Mouse (Mus musculus): ENCODE measurements at regions not wholly inside any gene's neighbourhood (a gene's known extent, or its start where the extent isn't known, plus 50 kb on each side); places are given as distances from the start of the nearest gene placed in this dataset.
A peak's percentile ranks its signal among the peaks of the same experiment; 100 is the strongest.

DNA sequence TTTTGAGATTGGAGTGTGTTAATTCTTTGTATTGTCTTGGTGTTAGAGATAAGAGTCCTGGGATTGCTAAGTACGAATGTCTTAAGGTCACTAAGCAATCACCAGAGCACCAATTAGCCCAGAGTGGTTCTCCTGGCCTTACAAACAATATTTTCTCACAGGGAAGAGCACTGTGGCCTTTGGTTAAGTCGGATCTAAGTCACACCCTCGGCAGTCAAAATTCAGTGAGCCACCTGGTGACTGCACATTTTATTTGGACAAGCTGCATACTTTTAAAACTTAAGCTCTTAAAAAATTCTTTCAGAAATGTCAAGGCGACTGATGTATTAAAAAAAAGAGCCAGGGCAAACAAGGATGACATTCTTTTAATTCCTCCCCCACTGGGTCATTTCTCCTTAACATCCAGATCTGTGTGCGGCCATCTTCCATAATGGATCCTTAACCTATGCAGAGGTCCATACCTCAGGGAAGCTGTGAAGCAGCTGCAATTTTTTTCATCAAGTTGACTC, 60.9 kb upstream of the Foxa2 start:
- intact Hi-C loops (cut with DNase I), result no loop called here

DNA sequence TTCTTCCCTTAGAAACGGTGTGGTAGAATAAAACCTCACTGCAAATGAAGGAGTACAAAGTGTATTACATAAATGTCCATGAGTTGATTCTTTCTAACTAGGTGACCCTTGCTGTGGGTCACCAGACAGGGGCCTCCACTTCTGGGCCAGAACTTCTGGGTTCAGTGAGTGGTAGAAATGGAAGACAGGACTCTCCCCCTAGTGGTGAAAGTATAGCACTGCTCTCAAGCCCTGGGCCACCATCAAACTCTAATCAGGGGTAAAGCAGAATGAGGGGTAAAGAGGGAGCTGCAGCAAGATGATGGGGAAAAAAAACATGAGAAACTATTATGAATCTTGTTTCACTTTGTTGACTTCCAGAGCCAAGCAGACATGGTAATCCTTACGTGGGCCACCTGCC, 63.4 kb upstream of the Foxa2 start:
- intact Hi-C loops (cut with DNase I), result no loop called here
- DNase-seq (ENCODE audit: extremely low spot score in 1 of 2, low spot score in 2 of 2), result no peak

More for the DNA sequence above, 60.9 kb upstream of the Foxa2 start:
- DNase-seq (ENCODE audit: extremely low spot score in 1 of 2, low spot score in 2 of 2), result no peak

DNA sequence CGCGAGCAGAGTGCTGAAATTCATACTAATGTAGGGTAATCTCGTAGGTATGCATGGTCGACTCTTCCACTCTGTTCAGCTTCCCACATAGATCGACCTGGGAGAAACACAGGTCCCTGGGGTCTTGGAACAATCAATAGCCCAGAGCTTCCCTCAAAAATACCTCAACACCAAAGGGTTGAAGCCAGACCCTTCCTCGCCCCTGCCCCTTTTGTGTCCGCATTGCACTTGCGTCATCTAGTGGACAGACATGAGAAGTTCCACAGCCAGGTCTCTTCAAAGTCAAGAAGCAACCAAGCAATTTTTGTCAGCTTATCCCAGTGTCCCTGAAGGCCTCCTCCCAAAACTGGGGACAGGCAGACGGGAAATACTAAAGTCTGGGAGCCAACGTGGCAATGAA, 65.1 kb upstream of the Foxa2 start:
- DNase-seq (ENCODE audit: extremely low spot score in 1 of 2, low spot score in 2 of 2), result no peak
- intact Hi-C loops (cut with DNase I), result loop anchor here (2.0 kb wide), 1 partner anchor 303 kb away; no protein-coding TSS in a partner anchor

DNA sequence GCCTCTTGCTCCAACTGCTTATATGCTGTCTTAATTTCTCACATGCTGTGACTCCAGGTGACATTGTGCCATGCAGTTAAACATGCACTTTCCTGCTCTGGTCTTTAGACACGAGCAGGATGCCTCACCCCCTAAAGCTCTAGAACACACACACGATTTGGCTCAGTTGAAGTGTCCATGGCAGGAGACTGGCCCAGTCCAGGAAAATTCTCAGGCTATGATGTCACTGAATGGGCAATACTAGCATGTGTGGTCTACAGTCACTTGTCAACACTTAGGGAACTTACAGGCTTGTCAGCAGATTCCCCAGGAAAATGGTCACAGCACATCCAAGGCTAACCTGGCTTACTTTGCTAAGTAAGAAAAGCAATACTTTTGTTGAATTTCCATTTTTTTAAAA, 66.4 kb upstream of the Foxa2 start:
- DNase-seq (ENCODE audit: extremely low spot score in 1 of 2, low spot score in 2 of 2), result no peak
- intact Hi-C loops (cut with DNase I), result loop anchor here (2.0 kb wide), 1 partner anchor 304 kb away; no protein-coding TSS in a partner anchor

DNA sequence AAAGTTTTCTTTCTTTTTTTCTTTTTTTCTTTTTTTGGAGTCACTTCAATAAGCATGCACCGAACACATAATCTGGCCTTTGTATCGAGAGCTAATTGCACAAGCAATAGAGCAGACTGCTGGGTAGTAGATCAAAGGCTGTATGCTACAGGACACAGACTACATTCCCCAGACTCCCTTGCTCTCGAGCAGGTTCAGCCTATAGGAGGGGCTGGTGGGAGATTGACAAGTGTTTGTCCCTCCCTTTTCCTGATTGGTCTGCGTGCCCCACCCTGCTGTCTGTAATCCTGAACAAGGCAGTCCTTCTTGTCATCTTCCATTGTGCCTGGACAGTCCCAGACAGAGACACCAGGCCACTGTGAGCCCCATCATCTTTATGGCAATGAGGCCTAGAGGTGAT, 67.8 kb upstream of the Foxa2 start:
- intact Hi-C loops (cut with DNase I), result no loop called here
- no peak for DNase-seq (ENCODE audit: extremely low spot score in 1 of 2, low spot score in 2 of 2)

DNA sequence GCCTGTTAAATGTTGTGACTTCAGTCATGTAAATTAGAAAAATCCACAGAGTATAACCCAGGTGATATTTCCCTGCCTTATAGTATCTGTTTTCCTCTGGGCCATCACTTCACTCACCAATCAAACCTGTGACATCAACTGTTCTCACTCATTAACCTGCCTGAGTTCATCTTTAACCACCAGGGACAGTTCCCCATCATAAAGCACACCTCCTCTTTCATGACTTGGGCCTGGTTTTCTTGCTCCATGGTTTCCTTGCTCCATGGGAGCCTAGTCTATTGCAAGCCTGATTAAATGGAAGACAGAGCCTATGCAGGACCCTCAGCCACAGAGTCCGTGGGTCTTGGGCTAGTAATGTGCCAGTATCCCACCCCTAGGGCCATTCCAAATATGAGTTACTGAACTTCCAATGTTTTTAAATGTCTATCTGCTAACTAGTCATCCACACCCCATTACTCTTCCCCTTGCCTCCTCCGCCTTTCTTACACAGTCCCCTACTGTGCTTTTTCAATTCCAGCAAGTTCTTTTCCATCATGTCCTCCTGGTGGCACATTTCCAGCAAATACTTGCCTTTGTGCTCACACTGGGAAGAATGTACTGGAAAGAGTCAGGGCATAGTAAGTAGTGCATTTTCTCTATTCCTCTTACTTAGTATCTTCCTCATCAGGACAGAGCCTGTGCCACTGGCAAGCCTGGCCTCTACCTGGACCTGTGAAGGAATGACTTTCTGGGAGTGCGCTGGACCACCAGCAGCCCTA, 69.4 kb upstream of the Foxa2 start:
- intact Hi-C loops (cut with DNase I), result no loop called here
- DNase-seq (ENCODE audit: extremely low spot score in 1 of 2, low spot score in 2 of 2), result no peak

DNA sequence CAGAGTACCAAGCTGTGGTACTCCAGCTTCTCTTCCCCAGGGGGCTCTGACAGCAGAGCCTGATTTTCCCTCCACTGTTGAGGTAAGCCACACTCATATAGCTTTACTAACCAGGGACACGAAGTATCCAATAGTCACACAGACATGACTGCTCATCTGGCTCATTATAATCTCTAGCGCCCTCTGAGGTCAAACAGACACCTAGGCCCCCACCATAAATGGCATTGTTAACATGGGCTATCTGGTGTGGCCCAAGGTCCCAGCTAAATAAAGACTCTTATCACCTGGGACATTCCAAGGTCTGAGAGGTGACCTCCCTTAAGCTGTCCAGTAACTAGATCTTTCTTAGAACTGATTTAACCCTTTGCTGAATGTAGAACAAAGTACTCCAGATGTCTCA, 70.7 kb upstream of the Foxa2 start:
- no peak for DNase-seq (ENCODE audit: extremely low spot score in 1 of 2, low spot score in 2 of 2)
- intact Hi-C loops (cut with DNase I), result no loop called here

DNA sequence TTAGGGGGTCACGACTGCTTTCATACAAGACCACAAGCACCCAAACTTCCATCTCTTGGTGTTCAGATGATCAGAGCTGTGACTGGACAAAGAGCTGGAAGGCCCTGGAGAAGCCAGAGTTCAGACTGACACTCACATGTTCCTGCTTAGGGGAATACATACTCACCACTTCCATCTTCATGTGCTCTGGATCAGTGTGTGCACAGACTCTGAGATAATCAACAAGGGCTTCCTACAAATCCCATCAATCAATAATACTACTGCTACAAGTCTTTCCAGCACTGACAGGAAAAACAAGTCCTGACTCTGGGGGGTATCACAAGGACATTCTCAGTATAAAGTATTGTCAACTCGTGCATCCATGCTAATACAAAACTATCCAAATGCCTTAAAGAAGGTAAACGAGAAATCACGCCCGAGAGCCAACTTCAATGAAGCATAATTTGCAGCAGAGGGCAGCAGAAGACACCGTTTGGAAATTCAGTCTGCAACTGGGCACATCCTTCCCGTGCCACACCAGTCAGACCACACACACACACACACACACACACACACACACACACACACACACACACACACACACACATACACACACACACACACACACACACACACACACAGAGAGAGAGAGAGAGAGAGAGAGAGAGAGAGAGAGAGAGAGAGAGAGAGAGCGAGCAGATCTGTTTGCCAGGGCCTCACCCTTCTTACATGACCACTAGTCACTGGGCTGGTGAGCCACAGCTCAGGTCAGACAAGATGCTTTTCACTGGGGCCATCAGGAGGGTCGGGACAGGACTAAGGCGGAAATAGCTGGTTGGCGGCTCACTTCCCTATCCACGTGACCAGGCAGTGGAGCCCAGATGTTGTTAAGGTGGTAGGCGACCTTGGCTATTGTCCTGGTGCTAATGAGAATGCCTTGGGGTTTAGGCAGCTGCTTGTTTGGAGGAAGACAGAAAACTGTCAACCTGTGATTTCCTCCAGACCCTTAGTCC, 75.4 kb upstream of the Foxa2 start:
- peak; percentile 60 to 63 for DNase-seq (ENCODE audit: extremely low spot score in 1 of 2, low spot score in 2 of 2)
- intact Hi-C loops (cut with DNase I), result loop anchor here (2.0 to 5.0 kb wide), 4 partner anchors 275 to 533 kb away; partner anchors contain the start of gene Sstr4

DNA sequence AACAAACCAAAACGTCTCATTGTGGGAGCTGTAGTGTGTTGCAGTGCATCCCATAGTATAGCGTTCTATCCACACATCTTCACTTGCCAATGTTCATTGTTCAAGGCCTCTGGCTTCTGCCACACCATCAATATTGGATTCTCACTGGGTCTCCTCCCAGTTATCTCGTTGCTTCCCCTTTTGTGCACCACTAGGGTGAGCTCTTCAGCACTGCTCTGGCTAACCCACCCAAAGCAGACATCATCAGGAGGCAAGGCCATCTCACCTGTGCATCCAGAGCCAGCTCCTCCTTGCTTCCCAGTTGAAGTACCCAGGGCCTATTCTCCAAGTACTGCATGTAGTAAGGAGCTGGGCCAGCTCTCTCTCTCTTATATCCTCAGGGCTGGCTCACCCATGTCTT, 77.0 kb upstream of the Foxa2 start:
- DNase-seq (ENCODE audit: extremely low spot score in 1 of 2, low spot score in 2 of 2), result no peak

DNA sequence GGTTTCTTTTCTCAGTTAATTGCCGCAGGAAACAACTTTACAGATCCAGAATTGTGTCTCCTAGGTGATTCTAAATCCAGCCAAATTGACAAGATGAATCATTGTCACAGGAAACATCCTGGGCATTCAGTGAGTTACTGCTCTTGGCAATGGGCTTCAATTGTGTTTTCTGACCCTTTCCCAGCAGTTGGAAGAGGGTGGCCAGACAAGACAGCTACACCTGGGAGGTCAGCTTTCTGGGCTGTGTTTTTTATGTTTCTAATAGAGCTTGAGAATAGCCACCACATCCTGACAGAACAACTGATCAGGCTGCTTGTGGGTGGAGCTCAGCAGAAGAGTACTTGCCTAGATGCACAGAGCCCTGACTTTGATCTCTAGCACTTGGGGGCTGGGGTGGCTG, 87.0 kb upstream of the Foxa2 start:
- no peak for DNase-seq (ENCODE audit: extremely low spot score in 1 of 2, low spot score in 2 of 2)
- intact Hi-C loops (cut with DNase I), result no loop called here

More for the DNA sequence above, 77.0 kb upstream of the Foxa2 start:
- intact Hi-C loops (cut with DNase I), result loop anchor here (2.0 to 5.0 kb wide), 4 partner anchors 274 to 531 kb away; partner anchors contain the start of gene Sstr4

DNA sequence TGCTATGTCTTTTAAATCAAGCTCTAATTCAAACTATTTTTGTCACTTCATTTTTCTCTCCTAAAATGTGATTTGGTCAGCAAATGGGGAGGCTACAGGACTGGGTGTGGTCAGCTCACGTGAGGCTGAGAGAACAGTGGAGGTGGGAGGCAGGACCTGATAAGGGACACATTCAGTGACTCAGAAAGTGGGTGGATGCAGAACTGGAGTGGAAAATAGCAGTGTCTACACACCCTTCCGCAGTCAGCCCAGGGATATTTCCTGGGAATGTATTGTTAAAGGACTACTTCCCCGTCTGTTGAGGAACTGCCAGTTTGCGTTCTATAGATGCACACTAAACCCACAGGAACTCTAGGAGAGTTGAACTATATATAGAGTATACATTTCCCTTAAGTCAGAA, 95.2 kb upstream of the Foxa2 start:
- no peak for DNase-seq (ENCODE audit: extremely low spot score in 1 of 2, low spot score in 2 of 2)
- intact Hi-C loops (cut with DNase I), result no loop called here

DNA sequence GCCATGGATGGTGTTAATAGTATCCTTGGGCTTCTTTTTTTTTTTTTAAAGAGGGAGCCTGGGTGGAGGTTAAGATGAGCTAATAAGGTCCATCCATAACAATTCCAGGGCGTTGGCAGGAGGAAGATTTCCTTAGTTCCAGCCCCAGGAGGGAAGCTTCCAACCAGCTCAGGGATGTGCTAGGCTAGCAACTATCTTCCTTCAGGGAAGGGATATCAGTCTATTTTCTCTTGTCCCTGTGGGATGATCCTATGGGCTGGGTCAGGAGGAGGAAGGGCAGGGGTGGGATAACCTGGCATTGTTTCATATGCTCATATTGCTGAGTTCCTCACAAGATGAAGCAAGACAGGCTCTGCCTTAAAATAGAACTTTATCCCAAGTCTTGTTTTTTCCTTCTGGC, 98.0 kb upstream of the Foxa2 start:
- no peak for DNase-seq (ENCODE audit: extremely low spot score in 1 of 2, low spot score in 2 of 2)
- intact Hi-C loops (cut with DNase I), result no loop called here

DNA sequence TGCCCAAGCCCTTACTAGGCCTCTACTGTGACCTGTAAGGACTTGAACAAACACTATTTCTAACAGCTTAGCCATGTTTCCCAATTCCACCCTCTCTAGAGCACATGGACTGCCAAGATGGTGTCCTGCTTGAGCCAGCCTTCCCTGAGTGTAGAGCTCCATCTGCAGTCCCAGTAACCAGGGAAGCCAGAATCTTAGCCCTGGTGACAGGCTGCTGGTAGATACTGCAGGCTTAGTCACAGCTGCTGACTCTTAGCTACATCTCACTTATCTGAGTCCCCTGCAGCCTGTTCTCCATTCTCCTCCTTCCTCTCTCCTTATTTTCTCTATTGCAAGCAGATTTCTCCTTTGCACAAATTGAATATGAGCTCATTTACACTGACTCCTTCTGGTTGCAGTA, 101.5 kb upstream of the Foxa2 start:
- intact Hi-C loops (cut with DNase I), result no loop called here
- no peak for DNase-seq (ENCODE audit: extremely low spot score in 1 of 2, low spot score in 2 of 2)

DNA sequence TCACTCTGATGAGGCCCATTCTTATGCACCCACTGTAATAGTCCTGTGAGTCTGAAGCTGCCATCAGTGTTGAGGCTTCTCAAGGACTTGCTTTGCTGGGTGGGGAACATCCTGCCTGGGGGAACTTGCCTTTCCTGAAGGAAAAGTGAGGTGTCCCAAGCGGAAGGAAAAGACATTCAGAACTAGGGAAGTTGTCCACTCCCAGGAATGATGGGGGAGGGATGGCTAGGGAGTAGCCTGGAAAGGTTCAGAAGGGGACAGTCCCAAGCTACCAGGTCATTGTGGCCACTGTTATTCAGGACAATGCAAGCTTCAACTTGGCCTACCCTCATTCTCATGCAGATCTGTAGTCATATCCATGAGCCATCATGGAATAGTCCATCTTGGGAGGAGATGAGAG, 102.7 kb upstream of the Foxa2 start:
- no peak for DNase-seq (ENCODE audit: extremely low spot score in 1 of 2, low spot score in 2 of 2)
- intact Hi-C loops (cut with DNase I), result no loop called here

DNA sequence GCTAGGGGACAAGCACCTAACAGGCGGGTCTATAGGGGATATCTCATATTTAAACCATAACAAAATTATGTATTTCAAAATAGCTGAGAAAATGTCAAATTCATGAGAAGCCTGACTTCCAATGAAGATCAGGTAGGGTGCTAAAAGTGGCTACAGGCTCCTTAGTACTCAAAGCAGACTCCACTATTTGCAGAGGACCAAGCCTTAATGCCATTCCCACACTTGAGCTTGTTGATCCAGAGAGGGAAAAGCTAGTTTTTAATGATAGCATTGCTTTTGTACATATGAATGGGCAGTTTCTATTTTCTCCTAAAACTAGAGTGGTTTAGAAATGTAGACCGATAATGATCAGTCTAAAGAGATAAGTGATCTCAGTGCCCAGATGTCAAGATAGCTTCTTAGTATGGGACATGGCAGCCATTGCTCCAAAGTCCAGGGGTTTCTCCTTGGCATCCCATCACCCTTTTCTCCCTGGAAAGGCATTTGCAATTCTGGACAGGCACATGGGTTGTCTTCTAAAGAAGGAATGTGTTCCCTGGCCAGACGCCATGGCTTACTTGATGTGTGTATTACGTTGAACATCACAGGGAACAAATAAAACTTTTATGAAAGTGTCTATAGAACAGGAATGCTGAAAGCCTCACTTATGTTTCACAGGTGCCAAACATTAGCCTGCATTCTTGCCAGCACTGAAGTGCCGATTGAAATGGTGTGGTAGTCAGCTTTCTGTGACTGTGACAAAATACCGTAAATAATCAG, 106.9 kb upstream of the Foxa2 start:
- DNase-seq (ENCODE audit: extremely low spot score in 1 of 2, low spot score in 2 of 2), result no peak
- intact Hi-C loops (cut with DNase I), result loop anchor here (10.0 kb wide), 1 partner anchor 171 kb away; no protein-coding TSS in a partner anchor

DNA sequence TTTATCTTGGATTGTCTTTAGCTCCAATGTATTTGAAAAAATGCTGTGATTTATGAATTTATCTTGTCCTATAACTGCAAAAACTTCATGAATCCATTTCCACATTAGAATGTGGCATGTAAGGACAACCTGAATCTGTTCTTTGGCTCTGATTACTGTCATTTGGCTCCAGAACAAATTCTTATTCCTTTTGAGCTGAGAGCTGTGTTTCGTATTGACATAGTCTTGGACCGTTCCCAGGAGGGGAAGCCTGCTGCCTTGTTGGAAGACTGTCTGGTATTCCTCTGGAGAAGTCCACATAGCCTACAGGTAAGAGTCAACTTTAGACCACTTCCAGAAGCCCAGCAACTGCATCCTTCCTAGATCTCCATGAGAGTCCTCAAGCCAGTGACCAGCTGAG, 109.4 kb upstream of the Foxa2 start:
- DNase-seq (ENCODE audit: extremely low spot score in 1 of 2, low spot score in 2 of 2), result peak in 1 of 2 experiments; percentile 45
- intact Hi-C loops (cut with DNase I), result loop anchor here (10.0 kb wide), 1 partner anchor 169 kb away; no protein-coding TSS in a partner anchor

DNA sequence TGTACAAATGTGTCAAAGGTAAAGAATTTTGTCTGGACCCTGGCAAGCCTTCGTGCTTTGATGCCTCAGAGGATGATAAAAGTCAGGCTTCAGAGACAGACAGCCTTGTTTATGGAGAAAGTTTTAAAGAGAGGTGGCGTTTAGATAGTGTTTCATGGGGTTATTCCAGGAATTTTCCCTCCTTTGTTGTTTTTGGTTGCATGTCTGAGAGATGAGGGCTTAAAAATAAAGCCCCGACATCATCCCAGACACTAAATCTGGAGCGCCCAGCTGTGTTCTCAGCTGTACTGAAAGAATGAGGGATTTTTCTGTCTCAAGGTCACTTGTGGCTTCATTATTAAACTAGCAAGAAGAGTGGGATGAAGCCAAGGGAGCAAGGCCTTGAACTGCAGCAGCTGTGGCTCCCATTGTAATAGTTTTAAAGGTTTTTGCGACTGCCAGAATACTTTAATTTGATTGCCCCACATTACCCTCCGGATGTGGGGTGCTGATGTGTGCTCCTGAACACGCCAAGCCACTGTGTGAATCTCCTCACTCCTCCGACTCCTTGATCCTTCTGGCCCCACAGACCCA, 112.3 kb upstream of the Foxa2 start:
- intact Hi-C loops (cut with DNase I), result loop anchor here (10.0 kb wide), 1 partner anchor 166 kb away; no protein-coding TSS in a partner anchor
- DNase-seq (ENCODE audit: extremely low spot score in 1 of 2, low spot score in 2 of 2), result no peak

DNA sequence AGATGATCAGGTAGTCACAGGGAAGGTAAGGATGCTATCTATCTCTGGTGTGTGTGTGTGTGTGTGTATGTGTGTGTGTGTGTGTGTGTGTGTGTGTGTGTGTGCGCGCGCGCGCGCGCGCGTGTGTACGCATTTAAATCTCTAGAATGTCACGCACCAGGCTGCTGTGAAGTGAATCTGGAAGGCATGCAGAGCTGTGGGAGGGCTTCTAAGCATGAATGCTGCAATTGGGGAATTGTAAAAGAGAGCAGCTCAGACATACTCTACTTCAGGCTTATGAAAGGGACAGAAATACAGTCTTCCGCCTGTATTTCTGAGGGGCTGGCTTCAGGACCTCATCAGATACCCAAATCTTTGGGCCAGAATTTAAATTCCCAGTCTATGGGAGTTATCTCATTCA, 114.2 kb upstream of the Foxa2 start:
- intact Hi-C loops (cut with DNase I), result no loop called here
- DNase-seq (ENCODE audit: extremely low spot score in 1 of 2, low spot score in 2 of 2), result no peak
